19 mouse cellular contexts compared by ENCODE assay signal in the genomic region with DNA sequence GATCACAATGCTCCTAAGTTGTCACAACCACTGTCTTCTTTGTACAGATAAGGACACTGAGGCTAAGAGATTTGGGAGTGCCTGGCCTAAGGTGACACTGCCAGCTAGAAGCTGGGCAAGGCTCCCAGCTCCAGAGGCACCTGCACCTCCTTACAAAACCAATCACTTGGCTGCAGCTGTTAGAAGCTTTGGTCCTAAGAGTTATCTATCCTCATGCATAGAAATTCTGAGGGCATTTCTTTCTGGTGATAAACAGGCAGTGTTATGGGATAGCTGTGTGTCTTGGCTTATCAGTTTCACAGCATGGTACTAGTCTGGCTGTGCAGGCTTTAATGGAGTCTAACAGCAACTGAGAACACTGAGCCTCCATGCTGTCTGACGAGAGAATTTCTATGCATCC.
DNase-seq lines count a peak whose midpoint lies in the region; ATAC-seq lines count a peak whose summit lies in the region.
"Had no signal": no experiment of that assay in that cellular context is flagged by ENCODE, and none has a peak within 500 bp of the region (broad histone marks: within the 10 kb centered on the region; RNA-seq: fewer than 3 reads in every experiment).

No protein-coding gene starts in this region.

- H3K27me3 ChIP-seq in liver, embryonic 13.5 days, result no peaks in the 10 kb centered on the region
- H3K27me3 ChIP-seq in stomach, embryonic 15.5 days (replicated peaks), result no peaks in the 10 kb centered on the region
- H3K27me3 ChIP-seq: heart, embryonic 13.5 days; midbrain, embryonic 13.5 days had no signal

- peak; percentile 90 for ATAC-seq in common myeloid progenitor, adult 5-6 weeks (replicated peaks; ENCODE audit: low read depth, poor library complexity, severe bottlenecking)
- ATAC-seq in liver, embryonic 13.5 days (ENCODE audit: low read depth), result peak; percentile 98
- peak; percentile 97 for ATAC-seq in stomach, embryonic 15.5 days (ENCODE audit: insufficient read depth, low FRiP score, low read depth)
- no peak for ATAC-seq in cerebellum, adult (ENCODE audit: insufficient number of reproducible peaks, low FRiP score, low TSS enrichment)
- ATAC-seq: inflammation-experienced regulatory T-cells, adult 6 months; midbrain, embryonic 13.5 days had no signal

- DNase-seq in spleen, adult 12 weeks (ENCODE audit: low spot score), result peak; percentile 14
- no peak for DNase-seq in spleen, adult 18-20 months
- peak; percentile 80 for DNase-seq in liver, embryonic 13.5 days
- DNase-seq in frontal cortex, postnatal 25 days (ENCODE audit: low spot score in 2 of 2), result no peak
- no peak for DNase-seq in left cerebral cortex, adult 18-20 months (ENCODE audit: low spot score in 2 of 2)
- DNase-seq: adrenal gland, adult 8-10 months; cerebellum, adult 2 months; gastrocnemius, postnatal 14 days; left cerebral cortex, postnatal 4 days; lung, adult 18-20 months; lung, postnatal 36 days; thymus, postnatal 25 days had no signal

- no peak overlapping the region for H3K4me3 ChIP-seq in liver, embryonic 13.5 days (replicated peaks)
- H3K4me3 ChIP-seq in stomach, embryonic 15.5 days (replicated peaks), result no peak overlapping the region
- H3K4me3 ChIP-seq: heart, embryonic 13.5 days; midbrain, embryonic 13.5 days had no signal

- no peaks in the 10 kb centered on the region for H3K36me3 ChIP-seq in liver, embryonic 13.5 days
- H3K36me3 ChIP-seq in stomach, embryonic 15.5 days, result no peaks in the 10 kb centered on the region
- H3K36me3 ChIP-seq: heart, embryonic 13.5 days; midbrain, embryonic 13.5 days had no signal

- peak overlapping the region; percentile 75 for H3K27ac ChIP-seq in liver, embryonic 13.5 days
- H3K27ac ChIP-seq in stomach, embryonic 15.5 days, result no peak overlapping the region
- H3K27ac ChIP-seq: heart, embryonic 13.5 days; kidney, postnatal 0 days; midbrain, embryonic 13.5 days had no signal

- H3K4me1 ChIP-seq in liver, embryonic 13.5 days (replicated peaks), result peaks cover 48% of the 10 kb centered on the region
- no peaks in the 10 kb centered on the region for H3K4me1 ChIP-seq in stomach, embryonic 15.5 days
- H3K4me1 ChIP-seq: heart, embryonic 13.5 days; midbrain, embryonic 13.5 days had no signal

- peak overlapping the region; percentile 43 for H3K4me2 ChIP-seq in liver, embryonic 13.5 days
- no peak overlapping the region for H3K4me2 ChIP-seq in stomach, embryonic 15.5 days
- H3K4me2 ChIP-seq: heart, embryonic 13.5 days; midbrain, embryonic 13.5 days had no signal

- no peaks in the 10 kb centered on the region for H3K9me3 ChIP-seq in liver, embryonic 13.5 days (replicated peaks)
- H3K9me3 ChIP-seq in stomach, embryonic 15.5 days, result no peaks in the 10 kb centered on the region
- H3K9me3 ChIP-seq: heart, embryonic 13.5 days; midbrain, embryonic 13.5 days had no signal

- peak overlapping the region; percentile 22; the same call in 1 of the 2 replicates for H3K9ac ChIP-seq in liver, embryonic 13.5 days
- H3K9ac ChIP-seq in stomach, embryonic 15.5 days, result no peak overlapping the region
- H3K9ac ChIP-seq: heart, embryonic 13.5 days; midbrain, embryonic 13.5 days had no signal

- WGBS in liver, embryonic 13.5 days (ENCODE audit: insufficient replicate concordance), result 17% methylated on average over 1 of the region's 1 CpGs
- 85% methylated on average over 1 of the region's 1 CpGs for WGBS in stomach, embryonic 15.5 days

Comparison
In these comparisons a context has a peak if more than half of its experiments do, and no peak if none do; other contexts are left out.
1. DNase-seq: peak in spleen, adult 12 weeks (single experiment) and liver, embryonic 13.5 days (single experiment); none in spleen, adult 18-20 months (0 of 2), frontal cortex, postnatal 25 days (0 of 2) and left cerebral cortex, adult 18-20 months (0 of 2).